Mouse (Mus musculus): ENCODE results near the gene Gm36176. TPM values are rescaled to one million over a fixed set of nuclear protein-coding genes. Genes with fewer than 3 reads are reported as not detected.
A peak's percentile ranks its signal among the peaks of the same experiment; 100 is the strongest.

The Gm36176 gene
- polyA plus RNA-seq, 2 experiments = not detected

DNA sequence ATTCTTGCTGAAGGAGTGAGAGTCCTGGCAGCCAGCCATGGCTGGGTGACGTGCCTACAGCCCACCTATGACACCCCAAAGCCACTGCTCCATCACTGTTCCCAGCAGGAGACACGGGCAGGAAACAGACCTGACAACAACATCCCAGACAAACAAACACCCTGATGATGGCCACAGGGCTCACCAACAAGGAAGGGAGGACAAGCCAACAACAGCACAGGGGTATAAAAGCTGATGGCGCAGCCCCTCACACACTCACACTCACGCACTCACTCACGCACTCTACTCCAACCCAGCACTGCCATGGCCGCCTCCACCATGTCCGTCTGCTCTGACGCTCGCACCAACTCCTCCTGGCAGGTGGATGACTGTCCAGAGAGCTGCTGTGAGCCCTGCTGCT is 6.0 kb downstream of the Gm36176 start, which contains the start of gene Gm10318:
Gene Gm10318, plus strand, starts transcription at position 301 of the 400 bp plus-strand sequence.
- H3K27ac ChIP-seq = no peak within 1 kb of the TSS
- ATAC-seq (ENCODE audit: insufficient read depth) (no peak), DNase-seq (ENCODE audit: low read depth in 3 of 3, low spot score in 3 of 3) (no peak)
- H3K36me3 ChIP-seq (replicated peaks; ENCODE audit: control insufficient read depth, insufficient read depth, low read depth) = no peaks in the 10 kb centered on the region
- WGBS (ENCODE audit: insufficient replicate concordance) = 50% methylated on average over 9 of the region's 9 CpGs
- no peaks in the 10 kb centered on the region for H3K27me3 ChIP-seq (ENCODE audit: control insufficient read depth, insufficient read depth, low read length)
- no peaks in the 10 kb centered on the region for H3K4me1 ChIP-seq (replicated peaks; ENCODE audit: control insufficient read depth in 2 of 2, insufficient read depth in 2 of 2, low read length in 1 of 2)
- H3K4me3 ChIP-seq (ENCODE audit: insufficient read depth in 1 of 2, low read depth in 2 of 2, low read length in 2 of 2) = no peak within 1 kb of the TSS
- H3K9ac ChIP-seq (replicated peaks) = no peak within 1 kb of the TSS
- TF ChIP-seq CTCF (IDR thresholded peaks at IDR 0.05; ENCODE audit: low read depth) = no peak
- TF ChIP-seq EP300 (IDR thresholded peaks at IDR 0.05; ENCODE audit: low read depth) = no peak
- no peak within 1 kb of the TSS for H3K4me2 ChIP-seq (ENCODE audit: low read depth)
- no peaks in the 10 kb centered on the region for H3K9me3 ChIP-seq (ENCODE audit: control insufficient read depth, low read length)

- DNase-seq (ENCODE audit: low read depth in 3 of 3, low spot score in 3 of 3) (no peak), ATAC-seq (ENCODE audit: insufficient read depth) (no peak)
- no peaks in the 10 kb centered on the region for H3K9me3 ChIP-seq (ENCODE audit: control insufficient read depth, low read length)
- no peaks in the 10 kb centered on the region for H3K27me3 ChIP-seq (ENCODE audit: control insufficient read depth, insufficient read depth, low read length)
- 41% methylated on average over 7 of the region's 7 CpGs for WGBS (ENCODE audit: insufficient replicate concordance)
- no peak within 1 kb of the TSS for H3K9ac ChIP-seq (replicated peaks)
- TF ChIP-seq CTCF (IDR thresholded peaks at IDR 0.05; ENCODE audit: low read depth) = no peak
- TF ChIP-seq EP300 (IDR thresholded peaks at IDR 0.05; ENCODE audit: low read depth) = no peak
- no peaks in the 10 kb centered on the region for H3K4me1 ChIP-seq (replicated peaks; ENCODE audit: control insufficient read depth in 2 of 2, insufficient read depth in 2 of 2, low read length in 1 of 2)
- no peak within 1 kb of the TSS for H3K27ac ChIP-seq
- no peak within 1 kb of the TSS for H3K4me3 ChIP-seq (ENCODE audit: insufficient read depth in 1 of 2, low read depth in 2 of 2, low read length in 2 of 2)
- no peak within 1 kb of the TSS for H3K4me2 ChIP-seq (ENCODE audit: low read depth)
- H3K36me3 ChIP-seq (replicated peaks; ENCODE audit: control insufficient read depth, insufficient read depth, low read depth) = no peaks in the 10 kb centered on the region
These were observed 15.1 kb downstream of the Gm36176 start, which contains the start of gene Gm3285 for GRCm38 (mm10) chr10:77861675-77862074. Gene Gm3285, plus strand, starts transcription at chr10:77861975.

DNA sequence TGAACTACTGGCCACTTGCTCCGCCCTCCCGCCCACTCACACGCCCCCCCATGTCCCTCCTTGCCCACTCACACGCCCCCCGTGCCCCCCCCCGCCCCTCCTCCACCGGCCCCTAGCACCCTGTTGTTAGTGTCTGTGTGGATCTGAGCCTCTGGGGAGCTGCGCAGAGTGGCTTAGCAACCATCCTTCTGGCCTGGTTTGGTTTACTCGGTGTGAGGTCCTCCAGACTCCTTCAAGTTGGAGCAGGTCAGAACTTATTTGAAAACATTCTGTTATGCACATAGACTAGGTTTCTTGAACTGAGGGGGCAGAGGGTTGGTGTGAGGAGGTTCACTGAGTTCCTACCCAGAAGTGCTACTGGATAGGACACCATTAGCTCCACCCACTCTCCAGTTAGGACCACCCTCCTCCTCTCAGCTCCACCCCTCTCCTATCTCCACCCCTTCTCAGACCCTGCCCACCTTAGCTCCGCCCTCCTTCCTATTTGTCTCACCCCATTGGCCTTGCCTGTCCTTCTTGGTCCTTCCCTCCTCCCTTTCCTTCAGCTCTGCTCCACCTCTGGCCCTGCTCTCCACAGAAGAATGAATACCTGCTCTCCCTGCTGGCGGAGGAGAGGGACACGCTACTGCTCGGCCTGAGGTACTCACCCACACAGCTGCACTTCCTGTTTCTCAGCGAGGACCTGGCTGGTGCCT is 17.6 kb downstream of the Gm36176 start:
- H3K4me1 ChIP-seq (replicated peaks; ENCODE audit: control insufficient read depth in 2 of 2, insufficient read depth in 2 of 2, low read length in 1 of 2) = no peaks in the 10 kb centered on the region
- ATAC-seq (ENCODE audit: insufficient read depth) = peak; percentile 68; the same call in 1 of the 2 replicates
- 20% methylated on average over 14 of the region's 14 CpGs for WGBS (ENCODE audit: insufficient replicate concordance)

GRCm38 (mm10) chr10:77864762-77865143 is 18.1 kb downstream of the Gm36176 start:
- peak overlapping the region; percentile 32 for H3K4me2 ChIP-seq (ENCODE audit: low read depth)
- H3K4me1 ChIP-seq (replicated peaks; ENCODE audit: control insufficient read depth in 2 of 2, insufficient read depth in 2 of 2, low read length in 1 of 2) = no peaks in the 10 kb centered on the region
- WGBS (ENCODE audit: insufficient replicate concordance) = 27% methylated on average over 11 of the region's 11 CpGs
- H3K4me3 ChIP-seq (ENCODE audit: insufficient read depth in 1 of 2, low read depth in 2 of 2, low read length in 2 of 2) = peak overlapping the region in 1 of 2 experiments; percentile 2; a peak in 1 of 4 replicates
- no peak for TF ChIP-seq CTCF (IDR thresholded peaks at IDR 0.05; ENCODE audit: low read depth)
- no peak for TF ChIP-seq EP300 (IDR thresholded peaks at IDR 0.05; ENCODE audit: low read depth)
- ATAC-seq (ENCODE audit: insufficient read depth) = no peak
- no peak overlapping the region for H3K9ac ChIP-seq (replicated peaks)
- no peak for DNase-seq (ENCODE audit: low read depth in 3 of 3, low spot score in 3 of 3)
- no peaks in the 10 kb centered on the region for H3K36me3 ChIP-seq (replicated peaks; ENCODE audit: control insufficient read depth, insufficient read depth, low read depth)
- H3K27me3 ChIP-seq (ENCODE audit: control insufficient read depth, insufficient read depth, low read length) = no peaks in the 10 kb centered on the region
- no peaks in the 10 kb centered on the region for H3K9me3 ChIP-seq (ENCODE audit: control insufficient read depth, low read length)
- no peak overlapping the region for H3K27ac ChIP-seq

More for the DNA sequence above, 17.6 kb downstream of the Gm36176 start:
- H3K4me3 ChIP-seq (ENCODE audit: insufficient read depth in 1 of 2, low read depth in 2 of 2, low read length in 2 of 2) = peak overlapping the region in 1 of 2 experiments; percentile 2; a peak in 1 of 4 replicates
- no peaks in the 10 kb centered on the region for H3K9me3 ChIP-seq (ENCODE audit: control insufficient read depth, low read length)
- H3K27me3 ChIP-seq (ENCODE audit: control insufficient read depth, insufficient read depth, low read length) = no peaks in the 10 kb centered on the region
- H3K4me2 ChIP-seq (ENCODE audit: low read depth) = peak overlapping the region; percentile 32
- no peak overlapping the region for H3K9ac ChIP-seq (replicated peaks)
- H3K36me3 ChIP-seq (replicated peaks; ENCODE audit: control insufficient read depth, insufficient read depth, low read depth) = no peaks in the 10 kb centered on the region
- no peak for TF ChIP-seq EP300 (IDR thresholded peaks at IDR 0.05; ENCODE audit: low read depth)
- TF ChIP-seq CTCF (IDR thresholded peaks at IDR 0.05; ENCODE audit: low read depth) = no peak
- H3K27ac ChIP-seq = no peak overlapping the region
- peak; percentile 14 to 20 (median 20) for DNase-seq (ENCODE audit: low read depth in 3 of 3, low spot score in 3 of 3)

DNA sequence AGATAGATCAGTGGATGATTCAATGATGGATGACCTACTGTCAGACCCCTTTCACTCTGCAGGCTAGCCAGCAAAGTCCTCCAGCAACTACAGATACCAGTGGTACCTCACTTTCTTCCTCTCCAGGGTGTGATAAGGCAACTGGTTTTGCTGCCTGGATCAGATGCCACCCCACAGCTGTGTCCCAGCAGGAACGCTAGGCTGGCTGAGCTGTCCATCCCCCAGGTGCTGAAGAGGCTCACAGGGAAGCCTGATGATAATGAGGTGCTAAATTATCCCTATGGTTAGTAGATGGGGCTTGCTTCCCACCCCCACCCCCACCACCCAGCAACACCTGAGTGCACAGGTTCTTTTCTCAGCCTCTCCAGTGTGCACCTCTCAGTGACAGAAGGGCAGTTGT is 20.9 kb downstream of the Gm36176 start:
- 0% methylated on average over 1 of the region's 1 CpGs for WGBS (ENCODE audit: insufficient replicate concordance)
- ATAC-seq (ENCODE audit: insufficient read depth) = no peak
- Histone ChIP-seq H3K27me3 (ENCODE audit: control insufficient read depth, insufficient read depth, low read length) (no peaks in the 10 kb centered on the region), H3K36me3 (replicated peaks; ENCODE audit: control insufficient read depth, insufficient read depth, low read depth) (no peaks in the 10 kb centered on the region), H3K4me3 (ENCODE audit: insufficient read depth in 1 of 2, low read depth in 2 of 2, low read length in 2 of 2) (no peak overlapping the region), H3K9me3 (ENCODE audit: control insufficient read depth, low read length) (no peaks in the 10 kb centered on the region), H3K4me2 (ENCODE audit: low read depth) (no peak overlapping the region), H3K27ac (no peak overlapping the region), H3K9ac (replicated peaks) (no peak overlapping the region), H3K4me1 (replicated peaks; ENCODE audit: control insufficient read depth in 2 of 2, insufficient read depth in 2 of 2, low read length in 1 of 2) (no peaks in the 10 kb centered on the region)
- DNase-seq (ENCODE audit: low read depth in 3 of 3, low spot score in 3 of 3) = no peak
- TF ChIP-seq EP300 (IDR thresholded peaks at IDR 0.05; ENCODE audit: low read depth) (no peak), CTCF (IDR thresholded peaks at IDR 0.05; ENCODE audit: low read depth) (no peak)

All from liver, embryonic 14.5 days (tissue).